Mouse (Mus musculus): ENCODE measurements around the gene Efna3. TPM values are rescaled to one million over a fixed set of nuclear protein-coding genes. Genes with fewer than 3 reads are reported as not detected.

The Efna3 gene
- polyA plus RNA-seq, 1 experiment = not detected

GRCm38 (mm10) chr3:89347916-89348315, 25.2 kb upstream of the Efna3 start:
- no peak for TF ChIP-seq GATA1 (IDR thresholded peaks at IDR 0.05; ENCODE audit: low read length)

DNA sequence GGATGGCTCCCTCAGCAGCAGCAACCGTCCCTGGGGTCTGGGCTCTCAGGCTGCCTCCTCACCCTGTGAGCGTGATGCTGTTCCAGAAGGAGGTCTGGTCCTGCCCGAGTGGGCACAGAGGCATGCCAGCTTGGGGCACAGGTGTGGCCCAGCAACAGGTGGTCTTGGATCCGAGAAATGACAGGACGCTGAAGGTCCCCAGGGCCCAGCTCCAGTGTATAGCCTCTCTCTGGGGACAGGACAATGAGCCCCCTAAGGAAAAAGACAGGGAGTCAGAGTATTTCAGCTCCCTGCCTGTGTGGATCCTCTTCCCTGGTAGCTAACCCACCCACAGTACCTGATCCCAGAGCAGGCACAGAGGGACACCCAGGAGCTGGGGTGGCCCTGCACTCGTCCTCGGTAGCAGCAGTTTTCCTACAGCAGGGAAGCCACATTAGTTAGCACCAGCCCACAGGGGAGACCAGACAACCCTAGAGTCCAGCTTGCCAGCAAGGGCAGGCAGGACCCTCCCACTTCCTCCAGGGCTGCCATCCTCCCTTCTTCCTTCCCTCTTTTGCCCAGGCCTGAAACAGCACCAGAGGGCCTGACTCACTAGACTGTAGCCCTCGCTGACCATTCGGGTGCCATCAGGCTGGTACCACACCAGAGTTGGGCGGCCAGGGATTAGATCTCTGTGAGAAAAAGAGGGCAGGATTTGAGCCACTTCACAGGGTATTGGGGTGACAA, 24.2 kb upstream of the Efna3 start:
- no peak for TF ChIP-seq GATA1 (IDR thresholded peaks at IDR 0.05; ENCODE audit: low read length)

- no peak for TF ChIP-seq GATA1 (IDR thresholded peaks at IDR 0.05; ENCODE audit: low read length)
Observed at GRCm38 (mm10) chr3:89343279-89343678, 20.5 kb upstream of the Efna3 start.

DNA sequence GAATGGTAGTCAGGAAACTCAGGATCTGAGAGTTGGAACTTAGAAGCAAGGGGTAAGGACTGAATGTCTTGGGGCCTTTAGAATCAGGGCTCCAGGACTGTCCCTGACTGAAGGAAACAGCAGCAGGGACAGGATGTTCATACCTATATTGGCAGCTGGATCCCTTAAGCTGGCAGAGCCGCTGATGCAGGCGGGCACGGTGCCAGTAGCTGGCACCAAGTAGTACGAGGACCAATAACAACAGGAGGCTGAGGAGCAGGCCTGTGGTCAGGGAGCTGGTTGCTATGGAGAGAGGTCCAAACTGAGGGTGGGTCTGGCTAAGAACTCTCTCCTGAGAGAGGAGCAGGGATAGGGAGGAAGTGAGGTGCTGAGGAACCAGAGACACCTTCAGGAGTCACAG, 19.0 kb upstream of the Efna3 start:
- TF ChIP-seq GATA1 (IDR thresholded peaks at IDR 0.05; ENCODE audit: low read length) = no peak

DNA sequence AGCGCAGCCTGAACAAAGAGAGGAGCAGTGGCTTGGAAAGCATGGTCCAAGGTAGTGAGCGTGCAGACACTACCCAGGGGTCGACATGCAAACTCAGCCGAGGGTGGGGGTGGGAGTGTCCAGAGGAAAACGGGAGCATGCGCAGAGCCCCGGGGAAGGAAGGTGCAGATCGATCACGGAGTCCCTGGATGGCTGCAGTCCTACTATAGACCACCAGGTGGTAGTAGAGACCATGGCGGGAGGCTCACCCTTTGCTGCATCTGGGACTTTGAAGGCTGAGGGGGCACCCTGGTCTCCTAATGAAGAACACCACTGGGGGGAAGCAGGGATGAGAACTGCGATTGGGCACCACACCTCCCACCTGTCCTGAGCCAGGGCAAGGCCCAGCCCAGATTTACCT, 17.7 kb upstream of the Efna3 start:
- no peak for TF ChIP-seq GATA1 (IDR thresholded peaks at IDR 0.05; ENCODE audit: low read length)

DNA sequence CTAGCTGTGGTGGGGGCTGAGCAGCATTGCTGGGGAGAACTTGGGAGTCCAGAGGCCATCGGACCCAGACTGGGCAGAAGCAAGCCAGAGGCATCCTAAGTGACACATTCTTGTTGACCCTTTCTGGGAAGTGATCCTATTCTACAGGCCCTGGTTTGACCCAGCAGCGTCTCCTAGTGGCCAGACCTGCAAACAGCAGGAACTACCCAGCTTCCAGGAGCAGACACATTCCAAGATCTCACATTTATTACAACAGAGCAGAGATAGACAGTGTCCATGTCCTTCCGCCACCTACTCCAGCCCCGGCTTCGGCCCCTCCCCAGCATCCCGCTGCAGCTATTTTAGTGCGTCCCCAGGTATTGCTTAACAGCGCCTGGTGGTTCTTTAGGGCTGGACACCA, 16.7 kb upstream of the Efna3 start:
- no peak for TF ChIP-seq GATA1 (IDR thresholded peaks at IDR 0.05; ENCODE audit: low read length)

DNA sequence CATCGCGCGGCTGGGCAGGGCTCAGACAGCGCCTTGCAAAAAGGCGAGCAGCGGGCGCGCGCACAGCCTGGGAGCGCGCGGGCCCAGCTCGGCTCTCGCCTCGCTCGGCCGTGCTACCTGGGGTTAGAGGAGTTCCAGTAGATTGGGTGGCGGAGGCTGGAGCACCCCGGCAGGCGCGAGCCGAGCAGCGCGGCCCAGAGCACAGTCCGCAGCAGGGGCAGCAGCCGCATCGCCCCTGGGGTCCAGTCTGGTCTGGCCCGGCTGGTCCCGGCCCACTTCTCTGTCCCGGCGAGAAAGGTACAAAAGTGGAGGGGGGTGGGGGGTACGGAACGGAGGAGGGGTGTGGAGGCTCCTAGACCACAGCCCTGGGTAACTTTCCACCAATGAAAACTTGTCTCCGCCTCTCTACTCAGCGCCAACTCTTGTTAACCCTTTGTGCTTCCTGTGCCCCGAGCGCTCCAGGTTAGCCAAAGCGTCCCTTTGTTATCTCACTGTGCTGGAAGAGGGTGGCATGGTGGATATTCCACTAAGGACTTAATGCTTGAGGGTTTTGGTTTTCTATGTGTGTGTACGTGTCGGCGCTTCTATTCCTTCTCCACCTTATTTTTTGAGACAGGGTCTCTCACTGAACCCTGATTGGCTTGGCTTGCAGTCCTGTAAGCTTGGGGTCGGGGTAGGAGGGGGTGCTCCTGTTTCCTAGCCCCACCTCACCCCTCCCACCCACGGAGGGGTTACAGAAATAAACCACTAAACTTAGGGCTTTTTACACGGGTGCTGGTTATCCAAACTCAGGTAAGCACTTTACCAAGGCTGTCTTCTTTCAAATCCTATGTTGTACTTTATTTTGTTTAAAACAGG, 15.2 kb upstream of the Efna3 start, which contains the start of gene Efna4:
Efna4 (minus strand) TSS at position 308 of the 858 bp plus-strand sequence.
- no peak for TF ChIP-seq GATA1 (IDR thresholded peaks at IDR 0.05; ENCODE audit: low read length)

DNA sequence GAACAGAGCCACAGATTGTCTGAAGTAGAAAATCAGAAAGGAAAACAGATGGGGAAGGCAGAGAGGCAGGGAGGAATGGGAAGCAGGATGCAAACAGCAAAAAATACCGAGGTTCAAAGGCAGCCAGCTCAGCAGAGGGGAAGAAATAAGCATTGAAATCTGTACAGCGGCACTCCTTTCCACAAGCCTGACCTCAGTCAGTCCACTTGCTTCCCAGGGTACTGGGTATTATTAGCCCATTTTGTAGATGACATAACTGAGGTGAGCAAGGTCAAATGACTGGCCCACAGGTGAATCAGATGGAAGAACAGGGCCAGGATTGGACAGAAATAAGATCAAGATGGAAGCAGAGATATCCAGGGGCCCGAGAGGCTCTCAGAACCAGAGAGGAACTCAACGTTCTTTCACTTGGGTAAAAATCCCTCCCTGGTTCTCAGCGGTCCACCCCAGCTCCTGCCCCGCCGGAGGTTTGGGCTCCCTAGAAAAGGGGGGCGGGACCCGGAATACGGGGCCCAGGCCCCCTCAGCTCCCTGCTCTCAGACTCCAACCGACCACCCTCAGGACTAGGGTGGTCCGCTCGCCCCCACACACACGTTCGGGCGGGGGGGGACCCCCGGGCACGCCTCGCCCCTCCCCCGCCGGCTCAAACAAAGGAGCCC, 14.4 kb upstream of the Efna3 start:
- no peak for TF ChIP-seq GATA1 (IDR thresholded peaks at IDR 0.05; ENCODE audit: low read length)

GRCm38 (mm10) chr3:89336529-89336928, 13.8 kb upstream of the Efna3 start:
- TF ChIP-seq GATA1 (IDR thresholded peaks at IDR 0.05; ENCODE audit: low read length) = no peak

DNA sequence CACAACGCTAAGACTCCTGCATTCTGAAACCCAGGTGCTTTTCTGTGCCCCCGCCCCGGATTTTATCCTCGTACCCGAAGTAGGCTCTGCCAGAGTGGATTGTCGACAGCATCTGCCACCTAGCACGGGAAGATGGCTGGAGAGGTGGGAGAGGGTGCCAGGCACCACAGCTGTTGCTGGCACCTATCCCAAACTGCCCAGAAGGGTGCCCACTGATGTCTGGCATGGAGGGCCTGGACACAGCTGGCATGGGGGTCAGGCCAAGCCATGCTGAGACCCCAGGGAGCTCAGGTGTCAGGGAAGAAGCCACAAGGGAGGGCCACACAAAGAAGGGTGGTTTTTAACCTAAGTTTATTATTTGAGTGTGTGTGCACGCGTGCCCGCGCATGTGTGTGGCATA, 10.3 kb upstream of the Efna3 start:
- no peak for TF ChIP-seq GATA1 (IDR thresholded peaks at IDR 0.05; ENCODE audit: low read length)

- no peak for TF ChIP-seq GATA1 (IDR thresholded peaks at IDR 0.05; ENCODE audit: low read length)
Observed at GRCm38 (mm10) chr3:89332476-89332875, 9.7 kb upstream of the Efna3 start.

- TF ChIP-seq GATA1 (IDR thresholded peaks at IDR 0.05; ENCODE audit: low read length) = no peak
Observed at GRCm38 (mm10) chr3:89332013-89332412, 9.2 kb upstream of the Efna3 start.

GRCm38 (mm10) chr3:89331561-89331960, 8.8 kb upstream of the Efna3 start:
- no peak for TF ChIP-seq GATA1 (IDR thresholded peaks at IDR 0.05; ENCODE audit: low read length)

GRCm38 (mm10) chr3:89330948-89331347, 8.2 kb upstream of the Efna3 start:
- TF ChIP-seq GATA1 (IDR thresholded peaks at IDR 0.05; ENCODE audit: low read length) = no peak

DNA sequence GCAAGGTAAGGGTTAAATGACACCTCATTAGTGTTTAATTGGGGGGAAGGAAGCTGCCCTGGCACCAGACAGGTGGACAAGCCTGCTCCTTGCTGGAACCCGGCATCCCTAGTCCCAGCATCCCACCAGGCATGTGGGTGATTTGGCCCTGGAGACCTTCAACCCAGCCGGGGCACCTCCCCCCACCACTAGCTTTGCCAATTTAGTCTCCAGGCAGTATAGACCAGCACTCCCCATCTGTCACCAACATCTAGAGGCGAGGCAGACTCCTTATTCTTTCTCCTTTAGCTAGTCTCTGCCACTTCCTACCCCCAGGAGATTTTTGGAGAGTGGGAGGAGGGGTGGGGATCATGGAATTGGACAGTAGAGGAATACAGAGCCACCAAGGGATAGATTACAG, 7.6 kb upstream of the Efna3 start:
- TF ChIP-seq GATA1 (IDR thresholded peaks at IDR 0.05; ENCODE audit: low read length) = no peak

DNA sequence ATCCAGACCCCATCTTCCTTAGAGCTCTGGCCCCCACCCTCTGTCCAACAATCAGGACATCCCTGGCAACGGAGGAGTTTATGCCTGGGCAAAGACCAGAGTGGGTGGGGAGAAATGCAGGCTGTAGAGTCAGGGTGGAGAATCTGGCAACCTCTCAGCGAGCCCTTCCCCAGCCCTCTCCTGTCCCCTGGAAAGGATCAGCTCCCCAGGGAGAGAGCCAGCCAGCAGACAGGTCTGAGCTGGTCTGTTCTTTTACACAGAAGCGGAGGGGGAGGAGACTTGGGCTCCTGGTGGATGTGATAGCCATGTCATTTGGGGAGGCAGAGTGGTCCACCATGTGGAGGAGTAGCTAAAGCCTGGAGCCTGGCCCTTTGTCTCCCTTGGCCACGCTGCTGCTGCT, 5.9 kb upstream of the Efna3 start:
- TF ChIP-seq GATA1 (IDR thresholded peaks at IDR 0.05; ENCODE audit: low read length) = no peak
